Mouse (Mus musculus) ES-Bruce4 (cell line): ENCODE results near the gene Rp9. TPM values are rescaled to one million over a fixed set of nuclear protein-coding genes. Genes with fewer than 3 reads are reported as not detected.
A peak's percentile ranks its signal among the peaks of the same experiment; 100 is the strongest.

Source experiments
- H3K27ac ChIP-seq: 2 replicates; pipeline ENCODE4 v1.5.1; 2012; ENCODE audit warnings: low read length, inconsistent platforms; ENCODE audit not compliant: insufficient read depth
- H3K27me3 ChIP-seq: 2 replicates; pipeline ENCODE4 v1.6.1; 2012; ENCODE audit warnings: mild to moderate bottlenecking, low read length, inconsistent platforms; ENCODE audit not compliant: control insufficient read depth, poor library complexity, insufficient read depth, severe bottlenecking
- H3K36me3 ChIP-seq: 2 replicates; pipeline ENCODE4 v1.6.1; 2012; ENCODE audit warnings: inconsistent platforms, mild to moderate bottlenecking, low read length, moderate library complexity; ENCODE audit not compliant: control insufficient read depth, poor library complexity, insufficient read depth, severe bottlenecking
- H3K4me1 ChIP-seq: one replicate; pipeline ENCODE4 v1.8.1; 2011; ENCODE audit warnings: low read length; ENCODE audit not compliant: control insufficient read depth, insufficient read depth
- H3K4me3 ChIP-seq: 2 replicates; pipeline ENCODE4 v1.5.1; 2011; ENCODE audit warnings: low read depth, mild to moderate bottlenecking, low read length
- H3K9ac ChIP-seq: 2 replicates; pipeline ENCODE4 v1.6.1; 2012; ENCODE audit warnings: low read depth, mild to moderate bottlenecking, inconsistent platforms; ENCODE audit not compliant: poor library complexity, severe bottlenecking
- H3K9me3 ChIP-seq: replicated peaks from 2 replicates; pipeline ENCODE4 v1.6.1; 2012; ENCODE audit warnings: mild to moderate bottlenecking, low read length, inconsistent platforms; ENCODE audit not compliant: control insufficient read depth, poor library complexity, insufficient read depth, severe bottlenecking
- CTCF ChIP-seq: IDR thresholded peaks from one replicate; pipeline ENCODE4 v1.8.1; 2011; ENCODE audit warnings: low read depth, low read length
- EP300 ChIP-seq: IDR thresholded peaks from 2 replicates; pipeline ENCODE4 v1.6.1; 2011; ENCODE audit warnings: low read depth, low read length; ENCODE audit not compliant: insufficient read depth
- POLR2A ChIP-seq: IDR thresholded peaks from one replicate; pipeline ENCODE4 v1.8.1; 2011; ENCODE audit warnings: low read length; ENCODE audit not compliant: insufficient read depth
- polyA plus RNA-seq: library from polyadenylated mRNA; stranded (reverse); fragments of >200 nt; gene quantifications from 2 replicates; pipeline ENCODE4 v1.2.4, GENCODE M21; 2011; ENCODE audit warnings: low read depth; ENCODE audit not compliant: missing spikeins, insufficient read depth, insufficient read length

Gene Rp9
- 41.5 and 42.8 TPM in 2 replicates for polyA plus RNA-seq

DNA sequence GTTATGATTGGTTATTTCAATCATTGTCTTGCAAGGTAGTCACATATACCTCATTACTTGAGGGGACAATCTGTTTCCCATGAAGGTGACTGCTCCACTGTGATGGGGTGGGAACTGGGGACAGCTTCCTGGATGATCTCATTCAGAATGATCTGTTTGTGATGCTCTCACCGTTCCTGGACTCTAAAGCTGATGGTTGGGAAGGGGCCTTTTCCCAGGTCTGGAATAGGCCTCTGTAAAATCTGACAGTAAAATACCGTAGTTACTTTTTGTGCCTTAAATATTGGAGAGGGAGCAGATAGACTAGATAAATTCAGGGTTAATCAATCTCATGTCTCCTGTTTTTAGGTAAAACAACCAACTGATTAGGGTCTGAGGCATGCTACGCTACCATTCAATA, at the start of gene Rp9:
Rp9 (minus strand) TSS at position 101 of the 400 bp plus-strand sequence.
- Histone ChIP-seq H3K4me1 (no peaks in the 10 kb centered on the region), H3K27me3 (no peaks in the 10 kb centered on the region), H3K36me3 (peaks cover 3% of the 10 kb centered on the region; the same call in 1 of the 2 replicates), H3K27ac (no peak within 1 kb of the TSS), H3K9me3 (no peaks in the 10 kb centered on the region), H3K9ac (peak within 1 kb of the TSS; percentile 76), H3K4me3 (peak within 1 kb of the TSS; percentile 47)
- TF ChIP-seq CTCF (no peak), EP300 (no peak), POLR2A (no peak)

DNA sequence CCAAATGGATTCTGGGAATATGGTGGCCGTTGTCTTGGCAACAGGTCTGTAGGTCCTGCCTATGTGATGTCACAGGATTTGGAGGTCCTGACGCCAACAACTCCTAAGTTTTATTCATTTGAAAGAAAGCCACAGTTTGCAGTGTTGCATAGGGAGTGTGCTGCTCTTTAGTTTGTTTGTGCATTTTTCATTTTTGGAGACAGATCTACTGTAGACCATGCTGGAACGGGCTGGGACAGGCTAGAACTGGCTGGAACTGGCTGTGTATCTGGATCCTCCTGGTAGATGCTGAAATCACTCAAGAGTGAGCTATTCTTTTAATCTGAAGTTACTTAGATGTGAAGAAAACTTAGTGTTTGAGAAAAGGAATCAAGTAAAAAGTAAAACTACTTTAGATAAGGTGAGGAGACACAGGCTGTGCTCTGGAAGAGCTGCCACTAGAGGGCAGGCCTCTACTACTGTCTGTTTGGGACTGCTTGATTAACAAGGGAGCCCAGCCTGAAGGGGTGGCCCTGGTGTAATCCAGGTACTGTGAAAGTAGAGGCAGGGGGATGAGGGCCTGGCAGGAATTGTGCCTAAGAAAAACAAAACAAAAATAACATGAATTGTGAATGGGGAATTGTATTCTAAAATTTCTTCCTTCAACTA, 49.0 kb upstream of the Rp9 start:
- Histone ChIP-seq H3K4me1 (no peaks in the 10 kb centered on the region), H3K9me3 (peaks cover 6% of the 10 kb centered on the region), H3K27ac (no peak overlapping the region), H3K9ac (no peak overlapping the region), H3K36me3 (no peaks in the 10 kb centered on the region), H3K4me3 (no peak overlapping the region), H3K27me3 (no peaks in the 10 kb centered on the region)
- TF ChIP-seq EP300 (no peak), POLR2A (no peak), CTCF (peak; percentile 81)

DNA sequence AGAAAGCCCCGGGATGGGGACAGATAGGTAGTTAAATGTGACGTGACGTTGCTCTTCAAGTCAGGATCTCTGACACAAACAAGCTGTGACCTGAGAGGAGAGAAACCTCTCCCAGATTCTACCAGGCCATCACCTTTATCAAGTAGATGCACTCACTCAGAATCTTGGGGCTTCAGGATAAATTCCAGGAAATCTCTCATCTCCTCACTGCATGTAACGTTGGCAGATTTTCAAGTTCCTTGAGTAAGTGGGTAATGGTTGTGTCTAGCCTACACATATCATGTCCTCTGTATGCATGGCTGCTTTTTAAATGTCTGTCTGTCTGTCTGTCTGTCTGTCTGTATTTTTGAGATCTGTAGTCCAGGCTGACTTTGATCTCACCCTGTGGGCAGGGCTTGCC, 45.5 kb upstream of the Rp9 start:
- TF ChIP-seq CTCF (no peak), EP300 (no peak), POLR2A (no peak)
- Histone ChIP-seq H3K9ac (no peak overlapping the region), H3K36me3 (no peaks in the 10 kb centered on the region), H3K27me3 (no peaks in the 10 kb centered on the region), H3K4me3 (no peak overlapping the region), H3K27ac (no peak overlapping the region), H3K9me3 (no peaks in the 10 kb centered on the region), H3K4me1 (no peaks in the 10 kb centered on the region)

DNA sequence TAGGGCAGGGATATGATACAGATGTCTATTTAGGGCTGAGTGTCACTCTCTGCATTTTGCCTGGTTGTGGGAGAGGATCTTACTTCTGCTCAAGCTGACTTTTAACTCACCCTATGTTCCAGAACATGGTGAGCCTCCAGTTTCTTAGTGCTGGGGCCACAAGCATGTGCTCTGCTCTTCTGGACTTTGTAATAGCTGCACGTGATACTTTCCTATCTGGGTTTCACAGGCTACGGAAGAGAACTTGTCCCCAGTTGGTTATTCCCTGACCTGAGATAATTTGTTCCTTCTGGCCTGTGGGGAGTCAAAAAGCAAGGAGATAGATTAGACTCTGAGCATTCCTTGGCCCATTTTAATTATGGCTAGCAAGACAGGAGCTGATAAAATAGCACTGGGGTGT, 36.0 kb upstream of the Rp9 start:
- Histone ChIP-seq H3K4me3 (no peak overlapping the region), H3K9me3 (no peaks in the 10 kb centered on the region), H3K36me3 (no peaks in the 10 kb centered on the region), H3K9ac (no peak overlapping the region), H3K27me3 (no peaks in the 10 kb centered on the region), H3K27ac (no peak overlapping the region), H3K4me1 (no peaks in the 10 kb centered on the region)
- TF ChIP-seq EP300, result no peak

DNA sequence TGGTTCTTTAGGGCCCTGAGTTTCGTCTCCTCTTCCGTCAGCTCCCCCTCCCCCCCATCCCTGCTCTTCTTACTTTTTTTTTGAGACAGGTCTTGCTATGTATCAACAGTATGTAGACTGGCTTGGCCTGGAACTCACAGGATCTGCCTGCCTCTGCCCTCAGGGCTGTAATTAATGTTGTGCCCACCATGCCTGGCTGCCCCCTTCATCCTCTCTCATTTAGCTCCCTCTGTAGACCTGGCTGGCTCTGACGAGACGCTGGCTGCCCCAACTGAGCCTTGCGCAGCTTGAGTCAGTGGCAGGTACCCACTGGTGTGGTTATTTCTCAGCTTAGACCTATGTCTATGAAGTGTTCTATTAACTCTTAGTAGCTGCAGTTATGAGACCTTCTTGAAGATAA, 34.0 kb upstream of the Rp9 start:
- H3K36me3 ChIP-seq, result no peaks in the 10 kb centered on the region
- no peaks in the 10 kb centered on the region for H3K4me1 ChIP-seq
- TF ChIP-seq EP300 (no peak), CTCF (no peak), POLR2A (no peak)
- no peak overlapping the region for H3K4me3 ChIP-seq
- no peaks in the 10 kb centered on the region for H3K9me3 ChIP-seq
- H3K27me3 ChIP-seq, result no peaks in the 10 kb centered on the region
- no peak overlapping the region for H3K27ac ChIP-seq
- H3K9ac ChIP-seq, result no peak overlapping the region

DNA sequence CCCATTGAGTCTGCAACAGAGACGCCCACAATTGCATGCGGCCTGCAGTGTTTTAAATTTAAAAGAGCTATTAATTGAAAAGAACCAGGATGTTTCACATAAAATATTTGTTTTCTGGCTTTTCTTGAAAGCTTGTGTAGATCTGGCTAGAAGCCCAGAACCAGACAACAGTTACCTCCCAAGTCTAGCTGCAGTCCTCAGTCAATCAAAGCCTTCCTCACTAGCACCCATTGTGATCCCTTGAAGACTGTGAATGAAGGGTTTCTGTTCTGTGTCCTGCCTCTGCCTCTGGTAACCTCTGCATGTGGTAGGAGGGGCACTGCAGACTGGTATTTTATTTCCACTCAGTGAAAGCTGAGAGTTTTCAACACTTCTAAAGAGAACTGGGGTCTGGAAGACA, 33.4 kb upstream of the Rp9 start:
- TF ChIP-seq EP300 (no peak), CTCF (no peak), POLR2A (no peak)
- Histone ChIP-seq H3K9ac (no peak overlapping the region), H3K27ac (no peak overlapping the region), H3K27me3 (no peaks in the 10 kb centered on the region), H3K4me1 (no peaks in the 10 kb centered on the region), H3K9me3 (no peaks in the 10 kb centered on the region), H3K36me3 (no peaks in the 10 kb centered on the region), H3K4me3 (no peak overlapping the region)
